Mouse (Mus musculus): ENCODE results near the gene Gys2.

Gene Gys2

GRCm38 (mm10) chr6:142377081-142377480 lies 95.8 kb downstream of the Gys2 start:
- in situ Hi-C loops (cut with MboI): loop anchor here (25.0 kb wide), 1 partner anchor 385 kb away; the partner anchor contains the start of gene Cmas
